Mouse (Mus musculus) A20 (cell line): Measurements from ENCODE around the gene Slc16a5.

Experiments
- DNase-seq: peaks from one replicate; pipeline ENCODE4 v3.0.0-alpha.2; 2011; ENCODE audit warnings: low read depth, low spot score

Slc16a5 gene

GRCm38 (mm10) chr11:115513271-115514237 is 51.3 kb downstream of the Slc16a5 start:
- DNase-seq: peak; percentile 68

- DNase-seq: peak; percentile 98
Observed at GRCm38 (mm10) chr11:115514238-115514663, 52.0 kb downstream of the Slc16a5 start, which contains the start of gene Jpt1. Gene Jpt1, minus strand, starts transcription at chr11:115514387.

GRCm38 (mm10) chr11:115515021-115515420 is 52.7 kb downstream of the Slc16a5 start:
- DNase-seq: peak; percentile 62

GRCm38 (mm10) chr11:115516942-115517341 is 54.7 kb downstream of the Slc16a5 start:
- DNase-seq: no peak

- DNase-seq: peak; percentile 78
Observed at GRCm38 (mm10) chr11:115518693-115519092, 56.4 kb downstream of the Slc16a5 start.

- peak; percentile 61 for DNase-seq
Observed at GRCm38 (mm10) chr11:115519581-115519980, 57.3 kb downstream of the Slc16a5 start.

GRCm38 (mm10) chr11:115520218-115520617 is 57.9 kb downstream of the Slc16a5 start:
- DNase-seq: no peak

- no peak for DNase-seq
Observed at GRCm38 (mm10) chr11:115521080-115521479, 58.8 kb downstream of the Slc16a5 start.

GRCm38 (mm10) chr11:115522238-115522637 is 60.0 kb downstream of the Slc16a5 start:
- no peak for DNase-seq

GRCm38 (mm10) chr11:115522703-115523102 is 60.4 kb downstream of the Slc16a5 start:
- no peak for DNase-seq
